Mouse (Mus musculus) 3134 (cell line): ENCODE results near the gene Tfap2b.

Experiments
- DNase-seq: peaks from one replicate; pipeline ENCODE4 v3.0.0-alpha.2; 2011; ENCODE audit warnings: low spot score; ENCODE audit not compliant: insufficient read length; ENCODE audit errors: extremely low read depth

Tfap2b gene

GRCm38 (mm10) chr1:19231574-19232080, 22.9 kb downstream of the Tfap2b start:
- DNase-seq = no peak

- DNase-seq = no peak
Measured at GRCm38 (mm10) chr1:19232743-19233142, 24.0 kb downstream of the Tfap2b start.

GRCm38 (mm10) chr1:19233857-19234256, 25.1 kb downstream of the Tfap2b start:
- DNase-seq = no peak

GRCm38 (mm10) chr1:19234432-19235205, 25.9 kb downstream of the Tfap2b start:
- DNase-seq = no peak

- no peak for DNase-seq
Measured at GRCm38 (mm10) chr1:19236051-19236450, 27.3 kb downstream of the Tfap2b start.

- DNase-seq = no peak
Measured at GRCm38 (mm10) chr1:19236591-19236990, 27.9 kb downstream of the Tfap2b start.

- no peak for DNase-seq
Measured at GRCm38 (mm10) chr1:19237061-19237460, 28.3 kb downstream of the Tfap2b start.

GRCm38 (mm10) chr1:19237721-19238410, 29.2 kb downstream of the Tfap2b start:
- DNase-seq = no peak

GRCm38 (mm10) chr1:19240054-19240453, 31.3 kb downstream of the Tfap2b start:
- DNase-seq = no peak

GRCm38 (mm10) chr1:19241316-19241715, 32.6 kb downstream of the Tfap2b start:
- no peak for DNase-seq

GRCm38 (mm10) chr1:19242021-19242420, 33.3 kb downstream of the Tfap2b start:
- DNase-seq = no peak

- DNase-seq = no peak
Measured at GRCm38 (mm10) chr1:19245032-19245431, 36.3 kb downstream of the Tfap2b start.

- DNase-seq = no peak
Measured at GRCm38 (mm10) chr1:19251286-19251685, 42.6 kb downstream of the Tfap2b start.

- DNase-seq = no peak
Measured at GRCm38 (mm10) chr1:19269596-19269995, 60.9 kb downstream of the Tfap2b start.
